Mouse (Mus musculus) heart, embryonic 16.5 days (tissue): ENCODE data around the gene Smbd1. TPM values are rescaled to one million over a fixed set of nuclear protein-coding genes. Genes with fewer than 3 reads are reported as not detected.

Experiments used
- ATAC-seq: fragments of 200-750 bp; cut with Nextera tagmentation; replicated peaks from 2 replicates; pipeline ENCODE4 v1.8.0; 2017; ENCODE audit warnings: moderate number of reproducible peaks; ENCODE audit not compliant: insufficient read depth, low FRiP score; ENCODE audit errors: extremely low read depth
- H3K27ac ChIP-seq: fragments of 300-500 bp; sonication (generic); 2 replicates; pipeline ENCODE4 v1.5.1; 2014; ENCODE audit warnings: mild to moderate bottlenecking, low read length, control low read depth, moderate library complexity
- H3K27me3 ChIP-seq: fragments of 300-500 bp; sonication (generic); 2 replicates; pipeline ENCODE4 v1.6.1; 2014; ENCODE audit warnings: low read length, mixed read lengths; ENCODE audit not compliant: control insufficient read depth, insufficient read depth
- H3K36me3 ChIP-seq: fragments of 300-500 bp; sonication (generic); 2 replicates; pipeline ENCODE4 v1.6.1; 2014; ENCODE audit not compliant: control insufficient read depth, insufficient read depth
- H3K4me1 ChIP-seq: fragments of 300-500 bp; sonication (generic); 2 replicates; pipeline ENCODE4 v1.6.1; 2014; ENCODE audit warnings: low read length, mixed read lengths; ENCODE audit not compliant: control insufficient read depth, insufficient read depth
- H3K4me2 ChIP-seq: fragments of 300-500 bp; sonication (generic); 2 replicates; pipeline ENCODE4 v1.6.1; 2014; ENCODE audit warnings: low read depth, mild to moderate bottlenecking, control low read depth, low read length
- H3K4me3 ChIP-seq: fragments of 300-500 bp; sonication (generic); 2 replicates; pipeline ENCODE4 v1.5.1; 2014; ENCODE audit warnings: mild to moderate bottlenecking, control low read depth, low read length
- H3K9ac ChIP-seq: fragments of 300-500 bp; sonication (generic); 2 replicates; pipeline ENCODE4 v1.6.1; 2014; ENCODE audit warnings: low read length, control low read depth
- H3K9me3 ChIP-seq: fragments of 300-500 bp; sonication (generic); replicated peaks from 2 replicates; pipeline ENCODE4 v1.6.1; 2016; ENCODE audit warnings: low read length; ENCODE audit not compliant: control insufficient read depth
- WGBS: fragments of 180-500 bp; shearing (Covaris S2); extraction: QIAGEN DNeasy Blood & Tissue Kit; methylation state at CpG from one replicate; pipeline ENCODE4 v1.1.7; 2014; 5-methylcytosine and 5-hydroxymethylcytosine counted together
- polyA plus RNA-seq: library from polyadenylated mRNA; unstranded; fragments of >200 nt; fragmentation: Nextera tagmentation; extraction: Ambion mirVana; gene quantifications from 2 replicates; pipeline ENCODE4 v1.2.1, GENCODE M21; 2015

The Smbd1 gene
- polyA plus RNA-seq, 1 experiment from 2014 or later, result not detected

- H3K4me3 ChIP-seq, result no peak overlapping the region
- H3K27me3 ChIP-seq, result no peaks in the 10 kb centered on the region
- no peak overlapping the region for H3K4me2 ChIP-seq
- WGBS, result 57% methylated on average over 5 of the region's 5 CpGs
- 0 out of 2 replicates have a peak, but pooled peaks cover 4% of the 10 kb centered on the region for H3K9me3 ChIP-seq
- H3K4me1 ChIP-seq, result peaks cover 11% of the 10 kb centered on the region
- no peak overlapping the region for H3K27ac ChIP-seq
- H3K9ac ChIP-seq, result no peak overlapping the region
- ATAC-seq, result no peak
- H3K36me3 ChIP-seq, result no peaks in the 10 kb centered on the region
Observed at GRCm38 (mm10) chr16:32803901-32804300, 6.4 kb downstream of the Smbd1 start.

GRCm38 (mm10) chr16:32803252-32803853 lies 6.9 kb downstream of the Smbd1 start:
- H3K4me1 ChIP-seq, result peaks cover 11% of the 10 kb centered on the region
- peak overlapping the region; percentile 14; the same call in 1 of the 2 replicates for H3K4me2 ChIP-seq
- H3K27me3 ChIP-seq, result no peaks in the 10 kb centered on the region
- no peak overlapping the region for H3K4me3 ChIP-seq
- no peak overlapping the region for H3K9ac ChIP-seq
- WGBS, result 27% methylated on average over 6 of the region's 6 CpGs
- peak; percentile 33; the same call in 1 of the 2 replicates for ATAC-seq
- H3K27ac ChIP-seq, result peak overlapping the region; percentile 69
- no peaks in the 10 kb centered on the region for H3K36me3 ChIP-seq
- 0 out of 2 replicates have a peak, but pooled peaks cover 4% of the 10 kb centered on the region for H3K9me3 ChIP-seq

GRCm38 (mm10) chr16:32797426-32797689 lies 12.9 kb downstream of the Smbd1 start, which contains the start of gene Muc20:
Muc20 (minus strand) TSS chr16:32797435.
- WGBS, result 62% methylated on average over 3 of the region's 3 CpGs
- H3K36me3 ChIP-seq, result no peaks in the 10 kb centered on the region
- 0 out of 2 replicates have a peak, but pooled peaks cover 4% of the 10 kb centered on the region for H3K9me3 ChIP-seq
- no peak within 1 kb of the TSS for H3K9ac ChIP-seq
- no peak within 1 kb of the TSS for H3K27ac ChIP-seq
- H3K4me3 ChIP-seq, result no peak within 1 kb of the TSS
- no peaks in the 10 kb centered on the region for H3K27me3 ChIP-seq
- H3K4me2 ChIP-seq, result no peak within 1 kb of the TSS
- peaks cover 4% of the 10 kb centered on the region; the same call in 1 of the 2 replicates for H3K4me1 ChIP-seq
- ATAC-seq, result no peak

- H3K9me3 ChIP-seq, result 0 out of 2 replicates have a peak, but pooled peaks cover 4% of the 10 kb centered on the region
- peaks cover 4% of the 10 kb centered on the region; the same call in 1 of the 2 replicates for H3K4me1 ChIP-seq
- H3K27me3 ChIP-seq, result no peaks in the 10 kb centered on the region
- H3K27ac ChIP-seq, result no peak overlapping the region
- no peaks in the 10 kb centered on the region for H3K36me3 ChIP-seq
- H3K4me2 ChIP-seq, result no peak overlapping the region
- H3K4me3 ChIP-seq, result no peak overlapping the region
- H3K9ac ChIP-seq, result no peak overlapping the region
- ATAC-seq, result no peak
- WGBS, result 69% methylated on average over 14 of the region's 14 CpGs
Observed at GRCm38 (mm10) chr16:32796676-32797425, 13.4 kb downstream of the Smbd1 start.

GRCm38 (mm10) chr16:32795177-32795576 lies 15.1 kb downstream of the Smbd1 start:
- H3K27ac ChIP-seq, result no peak overlapping the region
- no peak overlapping the region for H3K9ac ChIP-seq
- no peak overlapping the region for H3K4me3 ChIP-seq
- H3K4me1 ChIP-seq, result 0 out of 2 replicates have a peak, but pooled peaks cover 4% of the 10 kb centered on the region
- no peak overlapping the region for H3K4me2 ChIP-seq
- no peaks in the 10 kb centered on the region for H3K36me3 ChIP-seq
- ATAC-seq, result no peak
- H3K27me3 ChIP-seq, result no peaks in the 10 kb centered on the region
- H3K9me3 ChIP-seq, result 0 out of 2 replicates have a peak, but pooled peaks cover 4% of the 10 kb centered on the region
- 71% methylated on average over 1 of the region's 1 CpGs for WGBS

- no peak for ATAC-seq
- WGBS, result 87% methylated on average over 5 of the region's 5 CpGs
Observed at GRCm38 (mm10) chr16:32790056-32790455, 20.2 kb downstream of the Smbd1 start.

GRCm38 (mm10) chr16:32784840-32785239 lies 25.4 kb downstream of the Smbd1 start:
- Histone ChIP-seq H3K27me3 (no peaks in the 10 kb centered on the region), H3K4me3 (no peak overlapping the region), H3K4me1 (no peaks in the 10 kb centered on the region), H3K9me3 (no peaks in the 10 kb centered on the region), H3K36me3 (no peaks in the 10 kb centered on the region), H3K27ac (no peak overlapping the region), H3K9ac (no peak overlapping the region), H3K4me2 (no peak overlapping the region)
- no peak for ATAC-seq
- 80% methylated on average over 13 of the region's 13 CpGs for WGBS

More at GRCm38 (mm10) chr16:32790056-32790455, 20.2 kb downstream of the Smbd1 start:
- no peaks in the 10 kb centered on the region for H3K27me3 ChIP-seq
- H3K36me3 ChIP-seq, result no peaks in the 10 kb centered on the region
- H3K4me3 ChIP-seq, result no peak overlapping the region
- no peak overlapping the region for H3K4me2 ChIP-seq
- 0 out of 2 replicates have a peak, but pooled peaks cover 4% of the 10 kb centered on the region for H3K4me1 ChIP-seq
- no peak overlapping the region for H3K9ac ChIP-seq
- H3K27ac ChIP-seq, result no peak overlapping the region
- no peaks in the 10 kb centered on the region for H3K9me3 ChIP-seq

GRCm38 (mm10) chr16:32783324-32784062 lies 26.8 kb downstream of the Smbd1 start:
- no peaks in the 10 kb centered on the region for H3K9me3 ChIP-seq
- ATAC-seq, result no peak
- no peak overlapping the region for H3K9ac ChIP-seq
- no peak overlapping the region for H3K4me2 ChIP-seq
- H3K27me3 ChIP-seq, result no peaks in the 10 kb centered on the region
- H3K4me1 ChIP-seq, result 0 out of 2 replicates have a peak, but pooled peaks cover 3% of the 10 kb centered on the region
- 52% methylated on average over 5 of the region's 5 CpGs for WGBS
- H3K36me3 ChIP-seq, result no peaks in the 10 kb centered on the region
- no peak overlapping the region for H3K4me3 ChIP-seq
- no peak overlapping the region for H3K27ac ChIP-seq
